Mouse (Mus musculus) lung, embryonic 16.5 days (tissue): ENCODE measurements around the gene Ampd1. TPM values are rescaled to one million over a fixed set of nuclear protein-coding genes. Genes with fewer than 3 reads are reported as not detected.

Experiments used
- ATAC-seq: fragments of 200-750 bp; cut with Nextera tagmentation; 2 replicates; pipeline ENCODE4 v1.8.0; 2017; ENCODE audit warnings: low read depth, mild to moderate bottlenecking, moderate library complexity
- H3K27ac ChIP-seq: fragments of 300-500 bp; sonication (generic); 2 replicates; pipeline ENCODE4 v1.5.1; 2014; ENCODE audit warnings: mild to moderate bottlenecking, control low read depth, low read length
- H3K27me3 ChIP-seq: fragments of 300-500 bp; sonication (generic); 2 replicates; pipeline ENCODE4 v1.6.1; 2014; ENCODE audit warnings: low read depth, low read length, mixed read lengths; ENCODE audit not compliant: control insufficient read depth, insufficient read depth
- H3K36me3 ChIP-seq: fragments of 300-500 bp; sonication (generic); 2 replicates; pipeline ENCODE4 v1.6.1; 2014; ENCODE audit warnings: low read length; ENCODE audit not compliant: control insufficient read depth, insufficient read depth
- H3K4me1 ChIP-seq: fragments of 300-500 bp; sonication (generic); replicated peaks from 2 replicates; pipeline ENCODE4 v1.6.1; 2014; ENCODE audit warnings: low read length, mixed read lengths; ENCODE audit not compliant: control insufficient read depth, insufficient read depth
- H3K4me2 ChIP-seq: fragments of 300-500 bp; sonication (generic); 2 replicates; pipeline ENCODE4 v1.6.1; 2014; ENCODE audit warnings: low read depth, low read length, control low read depth
- H3K4me3 ChIP-seq: fragments of 300-500 bp; sonication (generic); 2 replicates; pipeline ENCODE4 v1.5.1; 2014; ENCODE audit warnings: mild to moderate bottlenecking, low read length, control low read depth
- H3K9ac ChIP-seq: fragments of 300-500 bp; sonication (generic); 2 replicates; pipeline ENCODE4 v1.6.1; 2014; ENCODE audit warnings: low read length, control low read depth
- H3K9me3 ChIP-seq: fragments of 300-500 bp; sonication (generic); 2 replicates; pipeline ENCODE4 v1.6.1; 2016; ENCODE audit warnings: low read length; ENCODE audit not compliant: control insufficient read depth
- WGBS: fragments of 180-500 bp; shearing (Covaris S2); extraction: QIAGEN DNeasy Blood & Tissue Kit; methylation state at CpG from one replicate; pipeline ENCODE4 v1.1.7; 2014; 5-methylcytosine and 5-hydroxymethylcytosine counted together
- polyA plus RNA-seq: library from polyadenylated mRNA; unstranded; fragments of >200 nt; fragmentation: Nextera tagmentation; extraction: Ambion mirVana; gene quantifications from 2 replicates; pipeline ENCODE4 v1.2.1, GENCODE M21; 2015

Gene Ampd1
- polyA plus RNA-seq, 1 experiment from 2014 or later: 1.0 TPM

DNA sequence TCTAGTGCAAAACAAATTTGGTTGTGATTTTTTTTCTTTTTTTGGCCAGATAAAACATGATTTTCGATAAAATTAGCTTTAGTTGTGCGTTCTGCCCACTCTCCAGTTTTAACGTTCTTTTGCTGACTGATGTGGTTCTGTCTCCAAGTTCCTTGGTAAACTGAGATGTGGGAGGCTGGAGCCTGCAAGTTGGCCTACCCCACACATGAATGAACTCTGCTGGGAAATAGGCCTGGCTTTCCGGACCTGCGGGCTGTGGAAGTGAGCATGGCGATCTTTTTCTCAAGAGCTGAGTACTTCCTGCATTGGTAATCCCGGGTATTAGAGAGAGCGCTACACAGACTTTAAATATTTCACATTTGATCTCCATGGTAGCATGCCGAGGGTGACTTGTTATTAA is 2.1 kb downstream of the Ampd1 start:
- Histone ChIP-seq H3K27ac (no peak overlapping the region), H3K4me2 (no peak overlapping the region), H3K4me1 (no peaks in the 10 kb centered on the region), H3K4me3 (no peak overlapping the region), H3K9me3 (no peaks in the 10 kb centered on the region), H3K36me3 (no peaks in the 10 kb centered on the region), H3K9ac (no peak overlapping the region), H3K27me3 (no peaks in the 10 kb centered on the region)
- 81% methylated on average over 9 of the region's 9 CpGs for WGBS
- ATAC-seq: no peak

- H3K9me3 ChIP-seq: no peaks in the 10 kb centered on the region
- ATAC-seq: no peak
- H3K9ac ChIP-seq: no peak overlapping the region
- H3K36me3 ChIP-seq: no peaks in the 10 kb centered on the region
- H3K4me2 ChIP-seq: no peak overlapping the region
- H3K27me3 ChIP-seq: no peaks in the 10 kb centered on the region
- WGBS: 85% methylated on average over 9 of the region's 9 CpGs
- no peaks in the 10 kb centered on the region for H3K4me1 ChIP-seq
- H3K4me3 ChIP-seq: no peak overlapping the region
- no peak overlapping the region for H3K27ac ChIP-seq
Measured at GRCm38 (mm10) chr3:103076476-103076875, 2.7 kb downstream of the Ampd1 start.

DNA sequence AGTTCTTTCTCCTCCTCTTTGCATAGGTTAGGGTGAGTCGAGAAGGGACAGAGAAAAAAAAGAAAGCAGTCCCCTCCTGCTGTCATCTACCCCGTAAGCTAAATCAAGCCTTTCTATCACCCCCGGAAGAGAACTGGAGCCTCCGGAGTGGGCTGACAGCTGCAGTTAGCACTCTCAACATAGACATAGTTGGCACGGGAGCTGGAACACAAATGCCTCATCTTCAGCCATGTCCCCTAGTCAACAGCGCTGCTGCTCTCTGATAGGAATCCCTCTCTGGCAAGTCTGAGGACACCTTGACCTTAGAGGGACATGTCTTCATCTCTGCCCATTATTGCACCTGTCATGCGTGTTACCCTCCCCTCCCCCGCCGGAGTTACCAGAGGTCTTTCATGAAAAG is 5.5 kb downstream of the Ampd1 start:
- WGBS: 82% methylated on average over 9 of the region's 9 CpGs
- Histone ChIP-seq H3K9ac (no peak overlapping the region), H3K4me3 (no peak overlapping the region), H3K36me3 (no peaks in the 10 kb centered on the region), H3K4me2 (no peak overlapping the region), H3K9me3 (no peaks in the 10 kb centered on the region), H3K27me3 (no peaks in the 10 kb centered on the region), H3K4me1 (no peaks in the 10 kb centered on the region), H3K27ac (no peak overlapping the region)
- no peak for ATAC-seq

GRCm38 (mm10) chr3:103081051-103081450 is 7.2 kb downstream of the Ampd1 start:
- WGBS: 57% methylated on average over 11 of the region's 11 CpGs

DNA sequence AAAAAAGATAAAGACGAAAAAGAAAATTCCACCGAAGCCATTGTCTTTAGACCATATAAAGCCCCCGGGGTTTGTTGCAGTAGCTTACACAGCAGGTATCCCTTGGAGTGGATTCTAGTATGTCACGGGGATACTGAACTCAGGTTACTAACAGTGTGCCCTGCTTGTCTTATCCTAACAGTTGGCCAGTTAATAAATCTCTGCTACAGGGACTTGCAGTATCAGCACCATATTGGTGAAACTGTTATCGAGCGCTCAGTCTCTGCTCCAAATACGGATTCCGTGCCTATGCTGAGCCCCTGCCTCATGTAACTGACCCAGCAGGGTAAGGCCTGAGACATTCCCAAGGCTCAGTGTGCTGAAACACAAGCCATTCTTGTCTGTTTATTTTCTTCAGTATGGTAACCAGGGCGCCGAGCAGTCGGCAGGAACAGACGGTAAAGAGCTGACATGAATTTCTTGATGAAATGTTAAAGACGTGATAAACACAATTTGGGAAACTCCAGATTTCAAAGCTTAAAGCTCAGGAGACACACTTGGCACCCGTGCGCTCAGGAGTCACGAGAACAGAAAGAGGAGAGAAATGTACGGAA is 8.1 kb downstream of the Ampd1 start:
- Histone ChIP-seq H3K4me2 (no peak overlapping the region), H3K9ac (no peak overlapping the region), H3K4me1 (no peaks in the 10 kb centered on the region), H3K27me3 (no peaks in the 10 kb centered on the region), H3K4me3 (no peak overlapping the region), H3K9me3 (no peaks in the 10 kb centered on the region), H3K27ac (no peak overlapping the region), H3K36me3 (no peaks in the 10 kb centered on the region)
- WGBS: 69% methylated on average over 17 of the region's 17 CpGs
- ATAC-seq: no peak

More at GRCm38 (mm10) chr3:103081051-103081450, 7.2 kb downstream of the Ampd1 start:
- H3K27ac ChIP-seq: no peak overlapping the region
- no peak for ATAC-seq
- H3K36me3 ChIP-seq: no peaks in the 10 kb centered on the region
- no peak overlapping the region for H3K4me3 ChIP-seq
- H3K27me3 ChIP-seq: no peaks in the 10 kb centered on the region
- H3K4me2 ChIP-seq: no peak overlapping the region
- no peak overlapping the region for H3K9ac ChIP-seq
- H3K4me1 ChIP-seq: no peaks in the 10 kb centered on the region
- H3K9me3 ChIP-seq: no peaks in the 10 kb centered on the region

- H3K9me3 ChIP-seq: no peaks in the 10 kb centered on the region
- H3K4me1 ChIP-seq: no peaks in the 10 kb centered on the region
- H3K27ac ChIP-seq: no peak overlapping the region
- H3K36me3 ChIP-seq: no peaks in the 10 kb centered on the region
- WGBS: 82% methylated on average over 5 of the region's 5 CpGs
- H3K4me2 ChIP-seq: no peak overlapping the region
- H3K27me3 ChIP-seq: no peaks in the 10 kb centered on the region
- ATAC-seq: no peak
- no peak overlapping the region for H3K9ac ChIP-seq
- no peak overlapping the region for H3K4me3 ChIP-seq
Measured at GRCm38 (mm10) chr3:103082761-103083160, 8.9 kb downstream of the Ampd1 start.

GRCm38 (mm10) chr3:103085986-103086385 is 12.2 kb downstream of the Ampd1 start:
- Histone ChIP-seq H3K27me3 (no peaks in the 10 kb centered on the region; the same call in 1 of the 2 replicates), H3K36me3 (no peaks in the 10 kb centered on the region), H3K9ac (no peak overlapping the region), H3K4me3 (no peak overlapping the region), H3K9me3 (no peaks in the 10 kb centered on the region), H3K4me1 (no peaks in the 10 kb centered on the region), H3K4me2 (no peak overlapping the region), H3K27ac (no peak overlapping the region)
- ATAC-seq: no peak
- 74% methylated on average over 3 of the region's 3 CpGs for WGBS

- no peaks in the 10 kb centered on the region for H3K9me3 ChIP-seq
- H3K36me3 ChIP-seq: no peaks in the 10 kb centered on the region
- H3K4me1 ChIP-seq: no peaks in the 10 kb centered on the region
- 96% methylated on average over 2 of the region's 2 CpGs for WGBS
- no peak overlapping the region for H3K4me2 ChIP-seq
- no peak overlapping the region for H3K4me3 ChIP-seq
- ATAC-seq: no peak
- H3K9ac ChIP-seq: no peak overlapping the region
- no peaks in the 10 kb centered on the region; the same call in 1 of the 2 replicates for H3K27me3 ChIP-seq
- no peak overlapping the region for H3K27ac ChIP-seq
Measured at GRCm38 (mm10) chr3:103091753-103092152, 17.9 kb downstream of the Ampd1 start.

- 72% methylated on average over 23 of the region's 23 CpGs for WGBS
- peaks cover 4% of the 10 kb centered on the region; the same call in 1 of the 2 replicates for H3K4me1 ChIP-seq
- no peak overlapping the region for H3K9ac ChIP-seq
- H3K27ac ChIP-seq: no peak overlapping the region
- no peak overlapping the region for H3K4me3 ChIP-seq
- H3K9me3 ChIP-seq: no peaks in the 10 kb centered on the region
- H3K36me3 ChIP-seq: no peaks in the 10 kb centered on the region
- ATAC-seq: no peak
- H3K4me2 ChIP-seq: no peak overlapping the region
- H3K27me3 ChIP-seq: no peaks in the 10 kb centered on the region
Measured at GRCm38 (mm10) chr3:103098662-103099061, 24.8 kb downstream of the Ampd1 start.

GRCm38 (mm10) chr3:103099667-103100066 is 25.9 kb downstream of the Ampd1 start:
- H3K36me3 ChIP-seq: no peaks in the 10 kb centered on the region
- H3K27me3 ChIP-seq: no peaks in the 10 kb centered on the region
- H3K4me2 ChIP-seq: no peak overlapping the region
- 79% methylated on average over 6 of the region's 6 CpGs for whole genome bisulfite sequencing
- no peaks in the 10 kb centered on the region for H3K9me3 ChIP-seq
- H3K4me1 ChIP-seq: peaks cover 4% of the 10 kb centered on the region; the same call in 1 of the 2 replicates
- no peak overlapping the region for H3K9ac ChIP-seq
- no peak overlapping the region for H3K4me3 ChIP-seq
- H3K27ac ChIP-seq: no peak overlapping the region
- no peak for ATAC-seq
